Mouse (Mus musculus) midbrain, postnatal 0 days (tissue): Measurements from ENCODE around the gene Hspa1l. TPM values are rescaled to one million over a fixed set of nuclear protein-coding genes. Genes with fewer than 3 reads are reported as not detected.
"Not testable (repeated sequence)": the region's sequence is repeated elsewhere in the genome, so short reads cannot be mapped to it uniquely, and the experiment has no call there.

Source experiments
- ATAC-seq: fragments of 200-750 bp; cut with Nextera tagmentation; 2 replicates; pipeline ENCODE4 v1.8.0; 2017; ENCODE audit warnings: moderate number of reproducible peaks, mild to moderate bottlenecking, moderate TSS enrichment, moderate library complexity; ENCODE audit not compliant: low FRiP score
- DNase-seq: peaks from one replicate; pipeline ENCODE4 v3.0.0-alpha.2; 2015; ENCODE audit warnings: low spot score
- H3K27ac ChIP-seq: fragments of 300-500 bp; sonication (generic); 2 replicates; pipeline ENCODE4 v1.5.1; 2014; ENCODE audit warnings: low read depth, mild to moderate bottlenecking, low read length, mixed read lengths
- H3K27me3 ChIP-seq: fragments of 300-500 bp; sonication (generic); 2 replicates; pipeline ENCODE4 v1.6.1; 2014; ENCODE audit warnings: low read length, control low read depth, mixed read lengths; ENCODE audit not compliant: insufficient read depth
- H3K36me3 ChIP-seq: fragments of 300-500 bp; sonication (generic); 2 replicates; pipeline ENCODE4 v1.6.1; 2014; ENCODE audit warnings: low read length, control low read depth, mixed read lengths; ENCODE audit not compliant: insufficient read depth
- H3K4me1 ChIP-seq: fragments of 300-500 bp; sonication (generic); 2 replicates; pipeline ENCODE4 v1.6.1; 2014; ENCODE audit warnings: mild to moderate bottlenecking, control low read depth, antibody characterized with exemption, low read length, mixed read lengths; ENCODE audit not compliant: insufficient read depth
- H3K4me2 ChIP-seq: fragments of 300-500 bp; sonication (generic); 2 replicates; pipeline ENCODE4 v1.6.1; 2014; ENCODE audit warnings: low read depth, mild to moderate bottlenecking, low read length, mixed read lengths; ENCODE audit not compliant: poor library complexity, severe bottlenecking
- H3K4me3 ChIP-seq: fragments of 300-500 bp; sonication (generic); 2 replicates; pipeline ENCODE4 v1.5.1; 2014; ENCODE audit warnings: low read depth, mild to moderate bottlenecking, low read length, moderate library complexity
- H3K9ac ChIP-seq: fragments of 300-500 bp; sonication (generic); replicated peaks from 2 replicates; pipeline ENCODE4 v1.6.1; 2014; ENCODE audit warnings: mild to moderate bottlenecking, low read length, moderate library complexity, mixed read lengths; ENCODE audit not compliant: poor library complexity, severe bottlenecking
- H3K9me3 ChIP-seq: fragments of 300-500 bp; sonication (generic); 2 replicates; pipeline ENCODE4 v1.6.1; 2016; ENCODE audit warnings: low read length, control low read depth
- CTCF ChIP-seq: IDR thresholded peaks from 2 replicates; pipeline ENCODE4 v1.5.1; 2016; ENCODE audit warnings: antibody characterized with exemption, mild to moderate bottlenecking
- WGBS: fragments of 180-500 bp; shearing (Covaris S2); extraction: QIAGEN DNeasy Blood & Tissue Kit; methylation state at CpG from one replicate; pipeline ENCODE4 v1.1.7; 2014; 5-methylcytosine and 5-hydroxymethylcytosine counted together
- polyA plus RNA-seq: library from polyadenylated mRNA; unstranded; fragments of >200 nt; fragmentation: Nextera tagmentation; extraction: Ambion mirVana; gene quantifications from 2 replicates; pipeline ENCODE4 v1.2.1, GENCODE M21; 2015
- total RNA-seq: library from RNA; depleted of rRNA; stranded (reverse); fragments of >200 nt; gene quantifications from 2 replicates; pipeline ENCODE4 v1.2.3, GENCODE M21; 2014

Gene Hspa1l
- total and polyA plus RNA-seq, 2 experiments from 2014 or later: 0.73 to 1.4 TPM

- Histone ChIP-seq H3K36me3 (peaks cover 7% of the 10 kb centered on the region), H3K4me3 (peak within 1 kb of the TSS; percentile 81), H3K9ac (peak within 1 kb of the TSS; percentile 84), H3K4me2 (peak within 1 kb of the TSS; percentile 99), H3K27ac (peak within 1 kb of the TSS; percentile 94), H3K9me3 (no peaks in the 10 kb centered on the region), H3K4me1 (no peaks in the 10 kb centered on the region; the same call in 1 of the 2 replicates), H3K27me3 (no peaks in the 10 kb centered on the region)
- peak; percentile 14 for TF ChIP-seq CTCF
- DNase-seq (peak; percentile 95), ATAC-seq (peak; percentile 95)
- under 1% methylated on average over 56 of the region's 58 CpGs for WGBS
Observed at GRCm38 (mm10) chr17:34981690-34982180, 9.2 kb downstream of the Hspa1l start, which contains the start of gene Lsm2. Gene Lsm2 (plus strand): TSS chr17:34981862.

DNA sequence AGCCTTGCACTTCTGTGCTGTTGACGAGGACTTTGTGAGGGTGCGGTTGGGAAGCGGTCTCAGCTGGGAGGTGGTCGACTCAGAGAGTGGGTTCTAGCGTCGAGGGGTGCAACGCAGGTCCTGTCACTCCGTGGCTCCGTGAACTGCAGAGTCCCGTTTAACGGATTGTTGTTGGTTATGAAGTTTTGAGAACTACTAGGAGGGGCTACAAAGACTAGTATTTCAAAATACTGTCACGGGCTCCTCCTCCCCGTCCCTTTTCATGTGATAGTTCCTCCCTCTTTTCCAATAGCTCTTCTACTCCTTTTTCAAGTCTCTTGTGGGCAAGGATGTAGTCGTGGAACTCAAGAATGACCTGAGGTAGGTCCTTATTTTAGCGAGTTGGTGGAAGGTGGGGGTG is 9.8 kb downstream of the Hspa1l start:
- no peak; the same call in 1 of the 2 replicates for ATAC-seq

DNA sequence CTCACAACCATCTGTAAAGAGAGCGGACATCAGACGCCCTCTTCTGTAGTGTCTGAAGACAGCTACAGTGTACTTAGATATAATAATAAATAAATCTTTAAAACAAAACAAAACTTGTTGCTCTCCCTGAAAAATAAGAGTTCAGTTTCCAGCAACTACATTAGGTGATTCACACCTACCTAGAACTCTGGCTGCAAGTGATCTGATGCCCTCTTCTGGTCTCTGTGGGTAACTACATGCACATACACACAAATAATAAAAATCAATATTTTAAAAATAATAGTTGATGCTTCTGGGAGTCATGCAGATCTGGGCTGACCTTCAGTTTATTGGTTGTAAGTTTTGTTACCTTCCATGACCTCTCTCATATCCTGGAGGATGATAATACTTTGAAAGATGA is 11.7 kb downstream of the Hspa1l start:
- 73% methylated on average over 2 of the region's 2 CpGs for WGBS
- no peaks in the 10 kb centered on the region for H3K27me3 ChIP-seq
- H3K4me1 ChIP-seq: no peaks in the 10 kb centered on the region; the same call in 1 of the 2 replicates
- DNase-seq (peak; percentile 53), ATAC-seq (no peak)
- no peak overlapping the region for H3K27ac ChIP-seq
- no peak overlapping the region for H3K9ac ChIP-seq
- no peaks in the 10 kb centered on the region for H3K9me3 ChIP-seq
- no peak overlapping the region for H3K4me3 ChIP-seq
- H3K4me2 ChIP-seq: no peak overlapping the region
- TF ChIP-seq CTCF: peak; percentile 80
- H3K36me3 ChIP-seq: peaks cover 7% of the 10 kb centered on the region

More for the DNA sequence above, 9.8 kb downstream of the Hspa1l start:
- Histone ChIP-seq H3K9me3 (no peaks in the 10 kb centered on the region), H3K27ac (peak overlapping the region; percentile 94; the same call in 1 of the 2 replicates), H3K36me3 (peaks cover 7% of the 10 kb centered on the region), H3K27me3 (no peaks in the 10 kb centered on the region), H3K9ac (peak overlapping the region; percentile 84), H3K4me3 (peak overlapping the region; percentile 81), H3K4me1 (no peaks in the 10 kb centered on the region; the same call in 1 of the 2 replicates), H3K4me2 (peak overlapping the region; percentile 99)
- WGBS: 1% methylated on average over 15 of the region's 15 CpGs
- DNase-seq: no peak
- no peak for TF ChIP-seq CTCF

GRCm38 (mm10) chr17:34994751-34995150 is 22.2 kb downstream of the Hspa1l start:
- H3K27me3 ChIP-seq: no peaks in the 10 kb centered on the region
- H3K4me3 ChIP-seq: no peak overlapping the region
- H3K36me3 ChIP-seq: no peaks in the 10 kb centered on the region; the same call in 1 of the 2 replicates
- no peaks in the 10 kb centered on the region for H3K4me1 ChIP-seq
- no peak overlapping the region for H3K9ac ChIP-seq
- no peak overlapping the region for H3K4me2 ChIP-seq
- DNase-seq (no peak), ATAC-seq (no peak)
- no peak for TF ChIP-seq CTCF
- no peak overlapping the region for H3K27ac ChIP-seq
- no peaks in the 10 kb centered on the region for H3K9me3 ChIP-seq

GRCm38 (mm10) chr17:34995192-34995591 is 22.7 kb downstream of the Hspa1l start:
- not testable (repeated sequence) for H3K4me2 ChIP-seq, H3K9ac ChIP-seq, H3K27ac ChIP-seq, DNase-seq, H3K9me3 ChIP-seq, H3K4me3 ChIP-seq, H3K36me3 ChIP-seq, H3K27me3 ChIP-seq, H3K4me1 ChIP-seq, ATAC-seq
- WGBS: 89% methylated on average over 4 of the region's 4 CpGs

DNA sequence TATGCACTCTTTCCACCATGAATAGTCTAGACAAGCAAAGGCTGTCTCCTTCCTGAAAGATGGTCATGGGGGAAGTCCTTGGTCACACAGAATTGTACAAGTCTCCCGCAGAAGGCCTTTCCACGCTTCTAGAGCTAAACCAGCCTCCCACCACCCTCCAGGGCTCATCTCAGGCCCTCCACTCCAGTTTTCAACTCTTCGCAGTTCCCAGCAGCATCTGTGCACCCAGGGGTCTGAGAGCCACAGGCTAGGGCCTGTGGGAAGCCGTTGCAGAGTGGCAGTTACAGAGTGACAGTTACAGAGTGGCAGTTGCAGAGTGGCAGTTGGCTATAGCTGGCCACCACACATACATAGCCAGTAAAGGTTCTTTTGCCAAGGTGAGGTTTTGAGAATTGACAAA is 23.4 kb downstream of the Hspa1l start:
- ATAC-seq: not testable (repeated sequence)

More for the DNA sequence above, 23.4 kb downstream of the Hspa1l start:
- not testable (repeated sequence) for H3K27me3 ChIP-seq, H3K27ac ChIP-seq, DNase-seq, H3K4me3 ChIP-seq, H3K4me2 ChIP-seq, H3K4me1 ChIP-seq, H3K9me3 ChIP-seq, H3K9ac ChIP-seq, H3K36me3 ChIP-seq
- WGBS: 96% methylated on average over 4 of the region's 4 CpGs
